In genomic region chr5:142371172-142372155, GRCm38 (mm10) we compare ENCODE assay signal across 8 mouse cellular contexts. TPM values are rescaled to one million over a fixed set of nuclear protein-coding genes. Genes with fewer than 3 reads are reported as not detected.
DNase-seq lines count a peak whose midpoint lies in the region; ATAC-seq and TF ChIP-seq lines count a peak whose summit lies in the region.

No protein-coding gene starts in this region.

- no peaks in the 10 kb centered on the region for H3K9me3 ChIP-seq in kidney, embryonic 15.5 days (replicated peaks)
- H3K9me3 ChIP-seq in limb, embryonic 11.5 days (ENCODE audit: control insufficient read depth, low read length), result peaks cover 2% of the 10 kb centered on the region; the same call in 1 of the 2 replicates
- no peaks in the 10 kb centered on the region for H3K9me3 ChIP-seq in midbrain, embryonic 15.5 days

- DNase-seq in kidney, postnatal 25 days, result no peak
- DNase-seq in limb, embryonic 11.5 days (ENCODE audit: low spot score), result peak; percentile 38
- DNase-seq in frontal cortex, postnatal 14 days (ENCODE audit: low spot score in 2 of 2), result no peak
- DNase-seq in cerebellum, postnatal 36 days, result no peak
- DNase-seq in left cerebral cortex, postnatal 14 days (ENCODE audit: low spot score in 2 of 2), result no peak

- TF ChIP-seq POLR2A in embryonic fibroblast, embryonic 13.5 days (IDR thresholded peaks at IDR 0.05; ENCODE audit: low read depth, low read length), result no peak

- H3K4me1 ChIP-seq in kidney, embryonic 15.5 days, result peaks cover 24% of the 10 kb centered on the region
- peaks cover 10% of the 10 kb centered on the region for H3K4me1 ChIP-seq in embryonic fibroblast, embryonic 13.5 days (ENCODE audit: control insufficient read depth, insufficient read depth, low read length)
- peaks cover 10% of the 10 kb centered on the region; the same call in 1 of the 2 replicates for H3K4me1 ChIP-seq in limb, embryonic 11.5 days (ENCODE audit: control insufficient read depth, insufficient read depth, low read length)
- peaks cover 38% of the 10 kb centered on the region for H3K4me1 ChIP-seq in midbrain, embryonic 15.5 days

- H3K4me2 ChIP-seq in kidney, embryonic 15.5 days, result peak overlapping the region; percentile 32; the same call in 1 of the 2 replicates
- H3K4me2 ChIP-seq in limb, embryonic 11.5 days (ENCODE audit: low read depth, severe bottlenecking), result peak overlapping the region; percentile 7; the same call in 1 of the 2 replicates
- H3K4me2 ChIP-seq in midbrain, embryonic 15.5 days, result peak overlapping the region; percentile 8; the same call in 1 of the 2 replicates

- H3K36me3 ChIP-seq in kidney, embryonic 15.5 days, result no peaks in the 10 kb centered on the region
- no peaks in the 10 kb centered on the region for H3K36me3 ChIP-seq in limb, embryonic 11.5 days (ENCODE audit: control insufficient read depth, insufficient read depth, low read length)
- no peaks in the 10 kb centered on the region for H3K36me3 ChIP-seq in midbrain, embryonic 15.5 days (replicated peaks)

- no peak for TF ChIP-seq CTCF in embryonic fibroblast, embryonic 13.5 days (IDR thresholded peaks at IDR 0.05; ENCODE audit: borderline replicate concordance, insufficient read depth, low read length)

- ATAC-seq in kidney, embryonic 15.5 days (replicated peaks; ENCODE audit: low FRiP score), result no peak
- no peak for ATAC-seq in limb, embryonic 11.5 days (ENCODE audit: insufficient number of reproducible peaks, low FRiP score, low TSS enrichment, low read depth)
- no peak; the same call in 1 of the 2 replicates for ATAC-seq in midbrain, embryonic 15.5 days (replicated peaks)

- H3K9ac ChIP-seq in kidney, embryonic 15.5 days, result 0 out of 2 replicates have a peak overlapping the region, but pooled peaks have one; percentile 10
- peak overlapping the region; percentile 57 for H3K9ac ChIP-seq in limb, embryonic 11.5 days (ENCODE audit: low read length)
- H3K9ac ChIP-seq in midbrain, embryonic 15.5 days, result 0 out of 2 replicates have a peak overlapping the region, but pooled peaks have one; percentile 15

- WGBS in kidney, embryonic 15.5 days, result 19% methylated on average over 24 of the region's 24 CpGs
- 17% methylated on average over 24 of the region's 24 CpGs for WGBS in limb, embryonic 11.5 days
- 7% methylated on average over 24 of the region's 24 CpGs for WGBS in midbrain, embryonic 15.5 days

- peak overlapping the region; percentile 75 for H3K27ac ChIP-seq in kidney, embryonic 15.5 days
- H3K27ac ChIP-seq in embryonic fibroblast, embryonic 13.5 days (ENCODE audit: insufficient read depth, low read length), result peak overlapping the region; percentile 60
- H3K27ac ChIP-seq in limb, embryonic 11.5 days (replicated peaks; ENCODE audit: low read depth, low read length), result peak overlapping the region; percentile 63
- H3K27ac ChIP-seq in midbrain, embryonic 15.5 days, result peak overlapping the region; percentile 75

- no peaks in the 10 kb centered on the region for H3K27me3 ChIP-seq in kidney, embryonic 15.5 days
- no peaks in the 10 kb centered on the region for H3K27me3 ChIP-seq in limb, embryonic 11.5 days (ENCODE audit: control insufficient read depth, insufficient read depth, low read length)
- H3K27me3 ChIP-seq in midbrain, embryonic 15.5 days (replicated peaks), result no peaks in the 10 kb centered on the region

- H3K4me3 ChIP-seq in kidney, embryonic 15.5 days (replicated peaks), result no peak overlapping the region
- H3K4me3 ChIP-seq in embryonic fibroblast, embryonic 13.5 days (ENCODE audit: insufficient read depth, low read length), result no peak overlapping the region
- no peak overlapping the region for H3K4me3 ChIP-seq in limb, embryonic 11.5 days (ENCODE audit: low read depth, low read length)
- H3K4me3 ChIP-seq in midbrain, embryonic 15.5 days, result no peak overlapping the region

- intact Hi-C loops in left cerebral cortex, postnatal 14 days (cut with DNase I), result no loop called here

RNA-seq across cellular contexts. Expression of gene Foxk1, which starts 29.8 kb away (rescaled TPM):
- polyA plus RNA-seq in kidney, embryonic 15.5 days (2015; fragmentation: Nextera tagmentation; extraction: Ambion mirVana), result 6.4 and 7.7 TPM in 2 replicates
- polyA plus RNA-seq in embryonic fibroblast, embryonic 13.5 days (2011; ENCODE audit: insufficient read length, low read depth, missing spikeins), result 34.1 and 38.3 TPM in 2 replicates
- polyA plus RNA-seq in limb, embryonic 11.5 days (2014; fragmentation: Nextera tagmentation; extraction: Ambion mirVana), result 3.3 and 4.7 TPM in 2 replicates
- polyA plus RNA-seq in midbrain, embryonic 15.5 days (2015; fragmentation: Nextera tagmentation; extraction: Ambion mirVana), result 6.9 and 8.1 TPM in 2 replicates
- 10 to 100 TPM; 40.6 to 43.4 TPM for total RNA-seq in left cerebral cortex, postnatal 14 days (2021)
